Mouse (Mus musculus): Measurements from ENCODE around the gene Stat4. TPM values are rescaled to one million over a fixed set of nuclear protein-coding genes. Genes with fewer than 3 reads are reported as not detected.
"Not testable (repeated sequence)": the region's sequence is repeated elsewhere in the genome, so short reads cannot be mapped to it uniquely, and the experiment has no call there.

Stat4 gene
- polyA plus RNA-seq, 1 experiment from 2014 or later = 2.6 TPM

DNA sequence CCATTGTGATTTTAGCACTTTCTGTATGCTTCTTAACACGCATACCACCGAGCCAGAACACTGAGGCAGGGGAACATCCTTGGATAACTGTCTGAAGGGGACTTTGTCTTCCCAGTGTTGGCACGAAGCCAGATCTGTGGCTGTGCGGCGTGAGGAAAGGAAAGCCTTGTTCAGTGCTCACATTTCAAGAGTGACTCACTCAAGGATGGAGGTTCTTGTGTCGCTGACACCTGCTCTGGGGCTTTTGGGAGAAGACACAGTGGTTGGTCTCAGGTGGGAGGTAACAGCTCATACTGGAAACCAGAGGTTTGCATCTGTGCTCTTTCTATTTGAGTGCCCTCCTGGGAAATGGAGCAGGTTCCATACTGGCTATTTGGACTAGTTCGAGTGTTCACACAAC, 52.2 kb downstream of the Stat4 start:
- H3K4me2 ChIP-seq = no peak overlapping the region
- H3K36me3 ChIP-seq = no peaks in the 10 kb centered on the region
- H3K4me1 ChIP-seq = no peaks in the 10 kb centered on the region
- no peaks in the 10 kb centered on the region for H3K9me3 ChIP-seq
- no peak overlapping the region for H3K4me3 ChIP-seq (replicated peaks)
- H3K9ac ChIP-seq = no peak overlapping the region
- ATAC-seq (ENCODE audit: insufficient read depth, low FRiP score, low read depth) = no peak
- H3K27ac ChIP-seq = no peak overlapping the region
- 58% methylated on average over 7 of the region's 7 CpGs for WGBS
- H3K27me3 ChIP-seq (replicated peaks) = no peaks in the 10 kb centered on the region

GRCm38 (mm10) chr1:52039626-52040025, 52.7 kb downstream of the Stat4 start:
- ATAC-seq (ENCODE audit: insufficient read depth, low FRiP score, low read depth) = no peak
- Histone ChIP-seq H3K4me2 (no peak overlapping the region), H3K36me3 (no peaks in the 10 kb centered on the region), H3K9me3 (no peaks in the 10 kb centered on the region), H3K27me3 (replicated peaks) (no peaks in the 10 kb centered on the region), H3K4me1 (no peaks in the 10 kb centered on the region), H3K9ac (no peak overlapping the region), H3K4me3 (replicated peaks) (no peak overlapping the region), H3K27ac (no peak overlapping the region)
- WGBS = 77% methylated on average over 9 of the region's 9 CpGs

DNA sequence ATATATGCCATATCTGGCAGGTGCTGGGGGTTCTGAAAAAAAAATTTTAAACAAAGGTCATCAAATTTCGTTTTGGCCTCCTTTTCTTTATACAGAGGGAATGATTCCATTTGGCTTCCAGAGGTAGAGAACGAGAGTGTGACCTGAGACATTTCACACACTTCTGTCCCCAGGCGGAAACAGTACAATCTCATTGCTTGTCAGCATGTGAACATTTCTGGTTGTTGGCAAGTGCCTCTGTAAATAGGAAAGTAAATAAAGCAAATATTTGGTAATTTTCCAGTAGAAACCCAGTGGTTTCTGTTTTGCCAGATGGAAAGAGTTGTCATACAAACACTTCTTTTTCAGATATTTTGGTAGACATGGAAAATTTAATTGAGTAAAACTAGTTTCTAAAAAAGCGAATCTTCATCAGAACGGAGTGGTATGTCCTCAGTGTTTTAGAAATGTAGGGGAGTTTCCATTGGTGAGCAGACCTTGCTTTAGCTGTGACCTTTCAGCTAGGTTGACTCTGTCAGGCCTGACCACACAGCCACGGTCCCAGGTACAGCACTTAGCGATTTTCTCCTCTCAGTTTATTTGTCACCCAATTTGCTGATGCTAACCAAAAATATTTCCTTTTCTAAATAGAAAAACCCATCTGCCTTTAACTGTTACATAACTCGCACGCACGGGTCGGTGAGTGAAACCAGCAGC, 53.6 kb downstream of the Stat4 start:
- no peaks in the 10 kb centered on the region for H3K4me1 ChIP-seq
- no peak for ATAC-seq (ENCODE audit: insufficient read depth, low FRiP score, low read depth)
- H3K4me2 ChIP-seq = no peak overlapping the region
- H3K9me3 ChIP-seq = no peaks in the 10 kb centered on the region
- no peak overlapping the region for H3K9ac ChIP-seq
- 81% methylated on average over 11 of the region's 11 CpGs for WGBS
- H3K27me3 ChIP-seq (replicated peaks) = no peaks in the 10 kb centered on the region
- no peak overlapping the region for H3K4me3 ChIP-seq (replicated peaks)
- no peaks in the 10 kb centered on the region for H3K36me3 ChIP-seq
- H3K27ac ChIP-seq = no peak overlapping the region

DNA sequence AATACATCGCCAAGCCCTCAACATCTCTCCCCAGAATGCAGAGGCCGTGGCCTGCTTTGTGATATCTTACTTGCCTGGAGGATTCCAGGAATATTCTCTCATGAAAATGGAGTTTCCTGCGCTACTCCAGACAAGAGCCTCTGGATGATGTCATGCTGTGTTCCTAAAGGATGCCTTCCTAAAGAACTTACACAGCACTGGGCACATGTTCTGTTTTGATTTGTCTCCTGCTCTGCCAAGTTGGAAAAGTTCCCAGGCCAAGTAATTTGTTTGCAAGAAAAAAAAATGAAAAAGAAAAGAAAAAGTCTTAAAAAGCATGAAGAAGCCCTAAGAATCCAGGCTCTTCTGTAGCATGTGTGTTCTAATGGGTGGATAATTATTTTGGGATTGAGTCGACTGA, 56.2 kb downstream of the Stat4 start:
- 60% methylated on average over 4 of the region's 4 CpGs for WGBS

DNA sequence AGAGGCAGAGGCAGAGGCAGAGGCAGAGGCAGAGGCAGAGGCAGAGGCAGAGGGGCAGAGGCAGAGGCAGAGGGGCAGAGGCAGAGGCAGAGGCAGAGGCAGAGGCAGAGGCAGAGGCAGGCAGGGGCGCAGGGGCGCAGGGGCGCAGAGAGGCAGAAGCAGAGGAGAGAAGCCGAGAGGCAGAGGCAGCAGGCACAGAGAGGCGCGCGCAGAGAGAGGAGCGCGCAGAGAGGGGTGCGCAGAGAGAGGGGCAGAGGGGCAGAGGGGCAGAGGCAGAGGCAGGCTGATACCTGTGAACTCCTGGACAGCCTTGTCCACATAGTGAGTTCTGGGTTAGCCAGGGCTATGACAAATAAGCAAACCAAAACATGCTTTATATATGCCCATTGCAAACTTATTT, 59.9 kb downstream of the Stat4 start:
- not testable (repeated sequence) for H3K36me3 ChIP-seq; H3K27me3 ChIP-seq (replicated peaks); H3K27ac ChIP-seq; H3K9ac ChIP-seq; ATAC-seq (ENCODE audit: insufficient read depth, low FRiP score, low read depth); H3K4me3 ChIP-seq (replicated peaks); H3K9me3 ChIP-seq; H3K4me1 ChIP-seq; H3K4me2 ChIP-seq
- WGBS = 92% methylated on average over 10 of the region's 10 CpGs

More for the DNA sequence above, 56.2 kb downstream of the Stat4 start:
- H3K4me1 ChIP-seq = no peaks in the 10 kb centered on the region
- no peak overlapping the region for H3K27ac ChIP-seq
- ATAC-seq (ENCODE audit: insufficient read depth, low FRiP score, low read depth) = no peak
- no peak overlapping the region for H3K4me2 ChIP-seq
- H3K9me3 ChIP-seq = no peaks in the 10 kb centered on the region
- H3K4me3 ChIP-seq (replicated peaks) = no peak overlapping the region
- H3K27me3 ChIP-seq (replicated peaks) = no peaks in the 10 kb centered on the region
- no peak overlapping the region for H3K9ac ChIP-seq
- no peaks in the 10 kb centered on the region for H3K36me3 ChIP-seq

DNA sequence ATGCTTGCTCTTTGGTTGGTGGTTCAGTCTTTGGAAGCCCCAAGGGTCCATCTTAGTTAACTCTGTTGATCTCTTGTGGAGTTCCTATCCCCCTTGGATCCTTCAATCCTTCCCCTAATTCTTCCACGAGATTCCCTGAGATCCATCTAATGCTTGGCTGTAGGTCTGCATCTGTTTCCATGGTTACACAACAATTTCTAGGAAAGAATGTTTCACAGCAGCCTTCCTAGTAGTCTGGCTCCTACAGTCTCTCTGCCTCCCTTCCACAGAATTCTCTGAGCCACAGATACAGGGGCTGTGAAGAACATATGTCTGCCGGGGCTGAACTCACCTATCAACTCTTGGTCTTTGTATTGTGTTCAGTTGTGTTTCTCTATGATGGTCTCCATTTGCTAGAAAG, 61.8 kb downstream of the Stat4 start:
- 67% methylated on average over 2 of the region's 2 CpGs for WGBS
- Histone ChIP-seq H3K27me3 (replicated peaks) (no peaks in the 10 kb centered on the region), H3K9me3 (no peaks in the 10 kb centered on the region), H3K4me2 (no peak overlapping the region), H3K36me3 (no peaks in the 10 kb centered on the region), H3K27ac (no peak overlapping the region), H3K4me3 (replicated peaks) (no peak overlapping the region), H3K4me1 (no peaks in the 10 kb centered on the region), H3K9ac (no peak overlapping the region)
- ATAC-seq (ENCODE audit: insufficient read depth, low FRiP score, low read depth) = no peak

DNA sequence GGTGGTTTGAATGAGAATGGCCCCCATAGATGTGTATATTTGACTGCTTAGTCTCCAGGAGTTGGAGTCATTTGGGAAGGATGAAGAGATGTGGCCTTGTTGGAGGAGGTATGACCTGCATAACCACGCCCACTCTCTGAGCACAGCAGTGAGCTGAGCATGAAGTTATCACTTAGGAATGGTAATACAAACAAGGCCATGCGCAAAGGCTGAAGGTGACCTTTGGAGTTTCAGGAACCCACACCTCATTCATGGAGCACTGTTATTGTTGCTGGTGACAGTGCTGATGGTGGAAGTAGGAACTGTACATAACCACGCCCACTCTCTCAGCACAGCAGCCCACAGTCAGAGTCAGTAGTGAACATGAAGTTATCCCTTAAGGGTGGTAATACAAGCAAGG, 62.9 kb downstream of the Stat4 start:
- Histone ChIP-seq H3K9ac (no peak overlapping the region), H3K36me3 (no peaks in the 10 kb centered on the region), H3K27ac (no peak overlapping the region), H3K9me3 (no peaks in the 10 kb centered on the region), H3K4me2 (no peak overlapping the region), H3K4me1 (no peaks in the 10 kb centered on the region), H3K4me3 (replicated peaks) (no peak overlapping the region), H3K27me3 (replicated peaks) (no peaks in the 10 kb centered on the region)
- WGBS = 83% methylated on average over 3 of the region's 3 CpGs
- peak; percentile 47; the same call in 1 of the 2 replicates for ATAC-seq (ENCODE audit: insufficient read depth, low FRiP score, low read depth)

GRCm38 (mm10) chr1:52051542-52051941, 64.6 kb downstream of the Stat4 start:
- Histone ChIP-seq H3K4me1 (no peaks in the 10 kb centered on the region), H3K9ac (no peak overlapping the region), H3K9me3 (no peaks in the 10 kb centered on the region), H3K4me2 (no peak overlapping the region), H3K36me3 (no peaks in the 10 kb centered on the region), H3K27ac (no peak overlapping the region), H3K27me3 (replicated peaks) (no peaks in the 10 kb centered on the region), H3K4me3 (replicated peaks) (no peak overlapping the region)
- no peak for ATAC-seq (ENCODE audit: insufficient read depth, low FRiP score, low read depth)
- 80% methylated on average over 3 of the region's 3 CpGs for WGBS

DNA sequence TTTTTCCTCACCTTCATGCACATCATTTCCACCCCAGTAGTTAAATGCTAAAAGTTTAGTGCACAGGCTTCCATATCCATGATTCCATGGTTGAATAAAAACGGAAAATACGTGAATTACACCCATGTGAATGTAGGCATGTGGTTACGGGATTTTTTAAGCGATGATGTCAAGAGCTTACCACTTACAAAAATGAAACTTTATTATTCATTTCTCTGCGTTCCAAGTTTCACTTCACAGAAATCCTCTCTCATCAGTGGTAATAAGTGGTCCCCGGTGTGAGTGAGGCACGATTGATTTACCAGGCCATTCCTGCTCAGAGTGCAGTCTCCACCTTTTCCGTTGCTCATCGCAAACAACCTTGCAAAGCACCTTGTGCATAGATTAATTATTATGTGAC, 66.0 kb downstream of the Stat4 start:
- no peaks in the 10 kb centered on the region for H3K36me3 ChIP-seq
- 90% methylated on average over 9 of the region's 9 CpGs for WGBS

DNA sequence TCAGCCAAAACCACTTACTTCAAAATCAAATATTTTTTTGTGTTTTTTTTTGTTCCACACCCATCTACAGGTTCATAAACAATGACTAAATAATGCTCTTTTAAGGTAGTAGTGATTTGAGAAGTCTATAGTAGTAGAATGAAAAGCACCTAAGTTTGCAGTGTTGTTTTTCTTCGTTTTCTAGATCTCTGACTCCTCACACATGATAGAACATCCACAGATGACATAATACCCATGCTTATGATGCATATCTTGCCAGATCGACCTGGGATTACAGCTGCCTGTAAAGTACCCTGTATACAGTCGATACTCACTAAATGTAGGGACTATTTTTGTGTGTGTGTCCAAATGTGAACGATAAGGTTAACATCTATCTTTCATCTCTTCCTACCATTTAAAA, 69.0 kb downstream of the Stat4 start:
- Histone ChIP-seq H3K9ac (no peak overlapping the region), H3K27ac (no peak overlapping the region), H3K4me3 (replicated peaks) (no peak overlapping the region), H3K27me3 (replicated peaks) (no peaks in the 10 kb centered on the region), H3K4me2 (no peak overlapping the region), H3K36me3 (no peaks in the 10 kb centered on the region), H3K9me3 (no peaks in the 10 kb centered on the region), H3K4me1 (no peaks in the 10 kb centered on the region)
- ATAC-seq (ENCODE audit: insufficient read depth, low FRiP score, low read depth) = no peak
- WGBS = 75% methylated on average over 4 of the region's 4 CpGs

More for the DNA sequence above, 66.0 kb downstream of the Stat4 start:
- Histone ChIP-seq H3K4me3 (replicated peaks) (no peak overlapping the region), H3K27me3 (replicated peaks) (no peaks in the 10 kb centered on the region), H3K27ac (no peak overlapping the region), H3K9me3 (no peaks in the 10 kb centered on the region), H3K4me2 (no peak overlapping the region), H3K4me1 (no peaks in the 10 kb centered on the region), H3K9ac (no peak overlapping the region)
- no peak for ATAC-seq (ENCODE audit: insufficient read depth, low FRiP score, low read depth)

DNA sequence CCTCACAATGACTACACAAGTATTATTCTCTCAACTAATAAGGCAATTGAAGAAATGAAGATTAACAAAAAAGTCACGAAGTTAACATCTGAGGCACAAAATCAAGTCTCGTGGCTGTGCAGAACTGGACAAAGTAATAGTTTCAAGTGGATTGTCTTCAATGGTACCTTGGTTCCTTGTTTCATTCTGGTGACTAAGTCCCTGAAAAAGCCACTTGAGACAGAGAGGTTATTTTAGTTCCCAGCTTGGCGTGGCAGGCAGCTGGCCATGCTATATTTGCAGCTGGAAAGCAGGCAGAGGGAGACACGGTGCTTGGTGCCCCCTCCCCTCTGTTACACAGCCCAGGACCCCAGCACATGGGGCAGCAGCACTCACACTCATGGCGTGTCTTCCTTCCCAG, 70.2 kb downstream of the Stat4 start:
- Histone ChIP-seq H3K4me2 (no peak overlapping the region), H3K36me3 (no peaks in the 10 kb centered on the region), H3K27ac (no peak overlapping the region), H3K4me3 (replicated peaks) (no peak overlapping the region), H3K27me3 (replicated peaks) (no peaks in the 10 kb centered on the region), H3K9me3 (no peaks in the 10 kb centered on the region), H3K4me1 (no peaks in the 10 kb centered on the region), H3K9ac (no peak overlapping the region)
- ATAC-seq (ENCODE audit: insufficient read depth, low FRiP score, low read depth) = no peak
- 76% methylated on average over 5 of the region's 5 CpGs for WGBS

DNA sequence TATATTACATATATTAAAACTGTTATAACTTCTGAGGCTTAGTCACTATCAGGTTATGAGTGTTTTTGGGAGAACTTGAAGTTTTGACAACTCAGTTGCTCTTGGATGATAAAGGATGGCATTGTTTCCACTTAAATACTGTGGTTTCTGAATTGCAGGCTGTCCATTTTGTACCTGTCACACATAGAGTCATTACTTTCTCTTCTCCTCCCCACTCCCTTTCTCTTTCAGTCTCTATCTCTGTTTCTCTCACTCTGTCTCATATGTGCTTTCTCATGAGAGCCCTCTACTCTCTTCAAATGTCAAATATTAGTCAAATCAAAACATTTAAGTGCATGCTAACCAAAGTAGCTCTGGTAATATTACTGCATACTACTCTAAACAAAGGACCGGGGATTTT, 79.3 kb downstream of the Stat4 start:
- 62% methylated on average over 1 of the region's 1 CpGs for WGBS
- no peak overlapping the region for H3K4me2 ChIP-seq

DNA sequence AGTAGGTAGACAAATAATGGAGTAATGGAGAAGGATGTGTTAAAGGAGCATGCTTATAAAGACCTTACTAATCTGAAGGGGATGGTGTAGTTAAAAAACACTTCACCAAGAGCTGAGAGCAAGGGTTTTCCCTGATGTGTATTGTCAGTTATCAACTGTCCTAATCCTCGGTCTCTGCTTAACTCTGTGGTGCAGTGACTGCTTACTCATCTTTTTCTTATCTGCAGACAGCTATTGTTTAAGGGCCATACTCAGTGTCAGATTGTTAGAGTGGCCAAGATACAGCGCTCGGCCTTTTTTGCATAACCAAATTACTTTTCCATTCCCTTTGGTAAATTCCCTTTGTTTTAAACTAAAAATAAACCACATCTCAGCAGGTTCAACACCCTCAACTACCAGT, 79.7 kb downstream of the Stat4 start:
- Histone ChIP-seq H3K4me1 (no peaks in the 10 kb centered on the region), H3K9me3 (no peaks in the 10 kb centered on the region)
- WGBS = 70% methylated on average over 3 of the region's 3 CpGs

More for the DNA sequence above, 79.3 kb downstream of the Stat4 start:
- Histone ChIP-seq H3K9ac (no peak overlapping the region), H3K27ac (no peak overlapping the region), H3K4me3 (replicated peaks) (no peak overlapping the region), H3K9me3 (no peaks in the 10 kb centered on the region), H3K36me3 (no peaks in the 10 kb centered on the region), H3K27me3 (replicated peaks) (no peaks in the 10 kb centered on the region), H3K4me1 (no peaks in the 10 kb centered on the region)
- no peak for ATAC-seq (ENCODE audit: insufficient read depth, low FRiP score, low read depth)

More for the DNA sequence above, 79.7 kb downstream of the Stat4 start:
- no peaks in the 10 kb centered on the region for H3K27me3 ChIP-seq (replicated peaks)
- no peak overlapping the region for H3K4me3 ChIP-seq (replicated peaks)
- H3K4me2 ChIP-seq = no peak overlapping the region
- ATAC-seq (ENCODE audit: insufficient read depth, low FRiP score, low read depth) = no peak
- H3K9ac ChIP-seq = no peak overlapping the region
- no peak overlapping the region for H3K27ac ChIP-seq
- no peaks in the 10 kb centered on the region for H3K36me3 ChIP-seq

Data from stomach, embryonic 15.5 days (tissue).